Mouse (Mus musculus) CD4-positive, CD25-positive, alpha-beta regulatory T cell, adult 2 months (primary cell): ENCODE measurements at regions not wholly inside any gene's neighbourhood (a gene's known extent, or its start where the extent isn't known, plus 50 kb on each side); places are given as distances from the start of the nearest gene placed in this dataset.
"Not testable (repeated sequence)": the region's sequence is repeated elsewhere in the genome, so short reads cannot be mapped to it uniquely, and the experiment has no call there.

Experiments
- DNase-seq: peaks from one replicate; pipeline ENCODE4 v3.0.0-alpha.2; 2012; ENCODE audit warnings: low read depth, low spot score

- no peak for DNase-seq
Measured at GRCm38 (mm10) chr8:126081279-126081678, 86.3 kb downstream of the Kcnk1 start.

GRCm38 (mm10) chr8:126082827-126083226 is 87.9 kb downstream of the Kcnk1 start:
- no peak for DNase-seq

GRCm38 (mm10) chr8:126090772-126091171 is 95.8 kb downstream of the Kcnk1 start:
- DNase-seq: no peak

- no peak for DNase-seq
Measured at GRCm38 (mm10) chr8:126094005-126094404, 99.0 kb downstream of the Kcnk1 start.

- DNase-seq: no peak
Measured at GRCm38 (mm10) chr8:126096056-126096455, 101.1 kb downstream of the Kcnk1 start.

GRCm38 (mm10) chr8:126096636-126097170 is 101.7 kb downstream of the Kcnk1 start:
- DNase-seq: no peak

GRCm38 (mm10) chr8:126098886-126099285 is 103.9 kb downstream of the Kcnk1 start:
- DNase-seq: no peak

GRCm38 (mm10) chr8:126099889-126100288 is 104.9 kb downstream of the Kcnk1 start:
- DNase-seq: no peak

- DNase-seq: no peak
Measured at GRCm38 (mm10) chr8:126105043-126105442, 110.1 kb downstream of the Kcnk1 start.

- no peak for DNase-seq
Measured at GRCm38 (mm10) chr8:126126041-126126440, 131.1 kb downstream of the Kcnk1 start.

GRCm38 (mm10) chr8:126132076-126132475 is 137.1 kb downstream of the Kcnk1 start:
- no peak for DNase-seq

- not testable (repeated sequence) for DNase-seq
Measured at GRCm38 (mm10) chr8:126132918-126133317, 137.9 kb downstream of the Kcnk1 start.

GRCm38 (mm10) chr8:126135100-126135499 is 140.1 kb downstream of the Kcnk1 start:
- DNase-seq: no peak

GRCm38 (mm10) chr8:126135573-126135972 is 140.6 kb downstream of the Kcnk1 start:
- DNase-seq: no peak

GRCm38 (mm10) chr8:126136946-126137345 is 142.0 kb downstream of the Kcnk1 start:
- DNase-seq: no peak

GRCm38 (mm10) chr8:126137452-126137851 is 142.5 kb downstream of the Kcnk1 start:
- no peak for DNase-seq

GRCm38 (mm10) chr8:126138645-126139545 is 143.9 kb downstream of the Kcnk1 start:
- DNase-seq: no peak

GRCm38 (mm10) chr8:126139546-126139870 is 144.5 kb downstream of the Kcnk1 start:
- DNase-seq: no peak

GRCm38 (mm10) chr8:126140998-126141397 is 146.0 kb downstream of the Kcnk1 start:
- no peak for DNase-seq

- no peak for DNase-seq
Measured at GRCm38 (mm10) chr8:126151527-126151926, 146.8 kb upstream of the Slc35f3 start.

- no peak for DNase-seq
Measured at GRCm38 (mm10) chr8:126153955-126154354, 144.4 kb upstream of the Slc35f3 start.

- DNase-seq: peak; percentile 22
Measured at GRCm38 (mm10) chr8:126157452-126158185, 140.7 kb upstream of the Slc35f3 start.

- DNase-seq: no peak
Measured at GRCm38 (mm10) chr8:126159485-126159884, 138.9 kb upstream of the Slc35f3 start.
